19 mouse cellular contexts compared by ENCODE assay signal in genomic region chr6:114936941-114937313, GRCm38 (mm10). TPM values are rescaled to one million over a fixed set of nuclear protein-coding genes. Genes with fewer than 3 reads are reported as not detected.
DNase-seq lines count a peak whose midpoint lies in the region; ATAC-seq and TF ChIP-seq lines count a peak whose summit lies in the region.
"Had no signal": no experiment of that assay in that cellular context is flagged by ENCODE, and none has a peak within 500 bp of the region (broad histone marks: within the 10 kb centered on the region; RNA-seq: fewer than 3 reads in every experiment).

No protein-coding gene starts in this region.

- peaks cover 51% of the 10 kb centered on the region for H3K79me2 ChIP-seq in CH12.LX (replicated peaks; ENCODE audit: control insufficient read depth, extremely low read depth, insufficient read depth, poor library complexity, severe bottlenecking)

- TF ChIP-seq CTCF in CH12.LX (conservative IDR thresholded peaks at IDR 0.05 in 1 of 2, IDR thresholded peaks at IDR 0.05 in 1 of 2; ENCODE audit: low read depth in 2 of 2, low read length in 2 of 2): no peak

- DNase-seq in embryonic facial prominence, embryonic 10.5 days (ENCODE audit: low spot score): no peak
- DNase-seq in CH12.LX (ENCODE audit: extremely low read depth): no peak
- peak; percentile 94 for DNase-seq in fat pad, adult 2 months (ENCODE audit: extremely low read depth, low read depth, low spot score)
- no peak for DNase-seq in forebrain, embryonic 14.5 days (ENCODE audit: low spot score)
- no peak for DNase-seq in neural tube, embryonic 10.5 days (ENCODE audit: extremely low spot score, low spot score)
- DNase-seq: adrenal gland, adult 2 months; adrenal gland, postnatal 14 days; cerebellum, adult 11 months; cerebellum, adult 2 months; cerebellum, adult 9-11 months; cerebellum, postnatal 25 days; gastrocnemius, postnatal 10 days; gastrocnemius, postnatal 36 days had no signal

- peaks cover 27% of the 10 kb centered on the region for H3K4me1 ChIP-seq in embryonic facial prominence, embryonic 13.5 days
- H3K4me1 ChIP-seq in embryonic facial prominence, embryonic 10.5 days: peaks cover 8% of the 10 kb centered on the region; the same call in 1 of the 2 replicates
- peaks cover 28 to 44% of the 10 kb centered on the region in 2 experiments for H3K4me1 ChIP-seq in CH12.LX (ENCODE audit: control insufficient read depth in 1 of 2, insufficient read depth in 2 of 2)
- no peaks in the 10 kb centered on the region for H3K4me1 ChIP-seq in forebrain, embryonic 14.5 days (ENCODE audit: control insufficient read depth, insufficient read depth, low read length)
- H3K4me1 ChIP-seq: hindbrain, embryonic 15.5 days had no signal

- no peak overlapping the region for H3K4me2 ChIP-seq in embryonic facial prominence, embryonic 13.5 days
- no peak overlapping the region for H3K4me2 ChIP-seq in CH12.LX (ENCODE audit: insufficient read depth, low read depth, poor library complexity, severe bottlenecking)
- H3K4me2 ChIP-seq in forebrain, embryonic 14.5 days (ENCODE audit: low read length): no peak overlapping the region
- H3K4me2 ChIP-seq: forebrain, embryonic 12.5 days; heart, embryonic 11.5 days; hindbrain, embryonic 12.5 days; hindbrain, embryonic 15.5 days had no signal

- no peaks in the 10 kb centered on the region for H3K27me3 ChIP-seq in embryonic facial prominence, embryonic 13.5 days
- no peaks in the 10 kb centered on the region for H3K27me3 ChIP-seq in embryonic facial prominence, embryonic 10.5 days (replicated peaks; ENCODE audit: low read depth, poor library complexity, severe bottlenecking)
- H3K27me3 ChIP-seq in CH12.LX (replicated peaks): no peaks in the 10 kb centered on the region
- H3K27me3 ChIP-seq in forebrain, embryonic 14.5 days (replicated peaks; ENCODE audit: control insufficient read depth, insufficient read depth, low read length): no peaks in the 10 kb centered on the region
- H3K27me3 ChIP-seq: forebrain, embryonic 12.5 days; hindbrain, embryonic 12.5 days; hindbrain, embryonic 15.5 days had no signal

- TF ChIP-seq RAD21 in CH12.LX (IDR thresholded peaks at IDR 0.05; ENCODE audit: low read depth, low read length): no peak

- in situ Hi-C loops in CH12.LX (cut with MboI; ENCODE audit: low pct_ligation_motif_present, low pct_unique_long_range_greater_than_20kb, low sequenced_read_pairs): loop anchor here (25.0 kb wide), 1 partner anchor 325 kb away; the partner anchor contains the start of gene Timp4

- H3K36me3 ChIP-seq in embryonic facial prominence, embryonic 13.5 days: no peaks in the 10 kb centered on the region
- H3K36me3 ChIP-seq in embryonic facial prominence, embryonic 10.5 days (replicated peaks): no peaks in the 10 kb centered on the region
- H3K36me3 ChIP-seq in CH12.LX (replicated peaks in 1 of 2; ENCODE audit: control insufficient read depth in 1 of 2, insufficient read depth in 1 of 2, low read length in 1 of 2): peaks cover 5 to 28% of the 10 kb centered on the region in 2 experiments
- no peaks in the 10 kb centered on the region for H3K36me3 ChIP-seq in forebrain, embryonic 14.5 days (ENCODE audit: control insufficient read depth, insufficient read depth, low read length)
- H3K36me3 ChIP-seq: forebrain, embryonic 12.5 days; hindbrain, embryonic 12.5 days; hindbrain, embryonic 15.5 days had no signal

- no peak for ATAC-seq in embryonic facial prominence, embryonic 13.5 days (ENCODE audit: insufficient number of reproducible peaks, insufficient read depth, low FRiP score, low TSS enrichment, low read depth)
- ATAC-seq in forebrain, embryonic 14.5 days: no peak
- ATAC-seq: forebrain, embryonic 16.5 days had no signal

- dilution Hi-C loops in CH12.LX (cut with MboI; ENCODE audit: extremely low pct_ligation_motif_present, extremely low pct_unique_long_range_greater_than_20kb, low sequenced_read_pairs): no loop called here

- no peak for TF ChIP-seq EP300 in CH12.LX (IDR thresholded peaks at IDR 0.05; ENCODE audit: low read length)

- WGBS in embryonic facial prominence, embryonic 13.5 days: 54% methylated on average over 5 of the region's 5 CpGs
- WGBS in embryonic facial prominence, embryonic 10.5 days: 70% methylated on average over 5 of the region's 5 CpGs
- 80% methylated on average over 5 of the region's 5 CpGs for WGBS in forebrain, embryonic 14.5 days

- no peak for TF ChIP-seq POLR2A in CH12.LX (IDR thresholded peaks at IDR 0.05; ENCODE audit: low read depth, low read length)

- no peaks in the 10 kb centered on the region for H3K9me3 ChIP-seq in embryonic facial prominence, embryonic 13.5 days
- no peaks in the 10 kb centered on the region for H3K9me3 ChIP-seq in embryonic facial prominence, embryonic 10.5 days
- H3K9me3 ChIP-seq in CH12.LX (replicated peaks; ENCODE audit: low read length): peaks cover 4% of the 10 kb centered on the region
- no peaks in the 10 kb centered on the region for H3K9me3 ChIP-seq in forebrain, embryonic 14.5 days (replicated peaks; ENCODE audit: control insufficient read depth, low read length)
- H3K9me3 ChIP-seq: forebrain, embryonic 12.5 days; hindbrain, embryonic 15.5 days had no signal

- H3K9ac ChIP-seq in embryonic facial prominence, embryonic 13.5 days: no peak overlapping the region
- H3K9ac ChIP-seq in CH12.LX (ENCODE audit: insufficient read depth, low read depth): no peak overlapping the region
- H3K9ac ChIP-seq in forebrain, embryonic 14.5 days (ENCODE audit: low read length): no peak overlapping the region
- H3K9ac ChIP-seq: forebrain, embryonic 12.5 days; hindbrain, embryonic 12.5 days; hindbrain, embryonic 15.5 days had no signal

- H3K27ac ChIP-seq in embryonic facial prominence, embryonic 13.5 days: 0 out of 2 replicates have a peak overlapping the region, but pooled peaks have one; percentile 12
- H3K27ac ChIP-seq in embryonic facial prominence, embryonic 10.5 days (replicated peaks): no peak overlapping the region
- H3K27ac ChIP-seq in CH12.LX (ENCODE audit: insufficient read depth, low read depth): 0 out of 2 replicates have a peak overlapping the region, but pooled peaks have one; percentile 29
- H3K27ac ChIP-seq in forebrain, embryonic 14.5 days (ENCODE audit: low read depth, low read length): no peak overlapping the region
- H3K27ac ChIP-seq: forebrain, embryonic 12.5 days; hindbrain, embryonic 12.5 days; hindbrain, embryonic 15.5 days had no signal

- no peak overlapping the region for H3K4me3 ChIP-seq in embryonic facial prominence, embryonic 13.5 days
- H3K4me3 ChIP-seq in embryonic facial prominence, embryonic 10.5 days: no peak overlapping the region
- H3K4me3 ChIP-seq in CH12.LX (replicated peaks in 1 of 3; ENCODE audit: low read depth in 2 of 3, low read length in 2 of 3, poor library complexity in 1 of 3): no peak overlapping the region
- H3K4me3 ChIP-seq in forebrain, embryonic 14.5 days (ENCODE audit: low read depth, low read length): no peak overlapping the region
- H3K4me3 ChIP-seq: forebrain, embryonic 12.5 days; hindbrain, embryonic 12.5 days; hindbrain, embryonic 15.5 days had no signal

TF ChIP-seq in CH12.LX, 34 proteins besides CTCF, POLR2A, EP300 and RAD21:
- TF ChIP-seq KAT2A (IDR thresholded peaks at IDR 0.05; ENCODE audit: insufficient replicate concordance, low read length) (no peak), SIN3A (IDR thresholded peaks at IDR 0.05; ENCODE audit: low read length) (no peak), MEF2A (IDR thresholded peaks at IDR 0.05; ENCODE audit: borderline replicate concordance, low read depth, low read length) (no peak), MAZ (IDR thresholded peaks at IDR 0.05; ENCODE audit: low read depth, low read length) (no peak), TBP (conservative IDR thresholded peaks at IDR 0.05; ENCODE audit: low read depth, low read length) (no peak), RCOR1 (conservative IDR thresholded peaks at IDR 0.05; ENCODE audit: low read depth, low read length) (no peak), IRF4 (IDR thresholded peaks at IDR 0.05; ENCODE audit: low read depth, low read length) (no peak), JUND (conservative IDR thresholded peaks at IDR 0.05; ENCODE audit: low read depth, low read length) (no peak), ZNF384 (IDR thresholded peaks at IDR 0.05; ENCODE audit: low read depth, low read length) (no peak), TCF12 (IDR thresholded peaks at IDR 0.05; ENCODE audit: low read depth, low read length) (no peak), GABPA (IDR thresholded peaks at IDR 0.05; ENCODE audit: insufficient replicate concordance, low read depth, low read length) (no peak), UBTF (IDR thresholded peaks at IDR 0.05; ENCODE audit: low read depth, low read length) (no peak), MAX (IDR thresholded peaks at IDR 0.05; ENCODE audit: low read length) (no peak)

RNA-seq across cellular contexts. Expression of gene Vgll4, which starts 32.9 kb away (rescaled TPM):
- 148 TPM in 2 replicates for polyA plus RNA-seq in embryonic facial prominence, embryonic 13.5 days (2015; fragmentation: Nextera tagmentation; extraction: Ambion mirVana)
- polyA plus RNA-seq in embryonic facial prominence, embryonic 10.5 days (2016; fragmentation: Nextera tagmentation; extraction: Ambion mirVana): 98.8 and 111 TPM in 2 replicates
- total RNA-seq in CH12.LX (2012; rRNA removed) (73.7 and 85.1 TPM in 2 replicates), CH12.LX (2014; rRNA removed) (29.3 and 34.6 TPM in 2 replicates)
- polyA plus RNA-seq in CH12.LX (2012; ENCODE audit: insufficient read length, low read depth): 32.4 and 37.3 TPM in 2 replicates
- polyA plus RNA-seq in forebrain, embryonic 14.5 days (2014; fragmentation: Nextera tagmentation; extraction: Ambion mirVana): 44.9 and 54.2 TPM in 2 replicates

Comparison
In these comparisons a context has a peak if more than half of its experiments do, and no peak if none do; other contexts are left out.
1. H3K27ac ChIP-seq: peak in embryonic facial prominence, embryonic 13.5 days (single experiment) and CH12.LX (single experiment); none in embryonic facial prominence, embryonic 10.5 days (single experiment) and forebrain, embryonic 14.5 days (single experiment).